Mouse (Mus musculus) neural tube, embryonic 13.5 days (tissue): ENCODE data around the gene 2010300C02Rik. TPM values are rescaled to one million over a fixed set of nuclear protein-coding genes. Genes with fewer than 3 reads are reported as not detected.

Experiments
- ATAC-seq: fragments of 200-750 bp; cut with Nextera tagmentation; 2 replicates; pipeline ENCODE4 v1.8.0; 2017; ENCODE audit warnings: low read depth, mild to moderate bottlenecking, moderate TSS enrichment, moderate library complexity
- H3K27ac ChIP-seq: fragments of 300-500 bp; sonication (generic); replicated peaks from 2 replicates; pipeline ENCODE4 v1.5.1; 2015; ENCODE audit warnings: moderate library complexity, mild to moderate bottlenecking, inconsistent platforms
- H3K27me3 ChIP-seq: fragments of 300-500 bp; sonication (generic); 2 replicates; pipeline ENCODE4 v1.6.1; 2015; ENCODE audit warnings: mild to moderate bottlenecking, inconsistent platforms
- H3K36me3 ChIP-seq: fragments of 300-500 bp; sonication (generic); 2 replicates; pipeline ENCODE4 v1.6.1; 2015; ENCODE audit warnings: mild to moderate bottlenecking, inconsistent platforms
- H3K4me1 ChIP-seq: fragments of 300-500 bp; sonication (generic); replicated peaks from 2 replicates; pipeline ENCODE4 v1.6.1; 2015; ENCODE audit warnings: inconsistent platforms
- H3K4me2 ChIP-seq: fragments of 300-500 bp; sonication (generic); 2 replicates; pipeline ENCODE4 v1.6.1; 2015; ENCODE audit warnings: inconsistent platforms, mild to moderate bottlenecking, moderate library complexity
- H3K4me3 ChIP-seq: fragments of 300-500 bp; sonication (generic); 2 replicates; pipeline ENCODE4 v1.5.1; 2015; ENCODE audit warnings: mild to moderate bottlenecking, inconsistent platforms
- H3K9ac ChIP-seq: fragments of 300-500 bp; sonication (generic); 2 replicates; pipeline ENCODE4 v1.6.1; 2015; ENCODE audit warnings: moderate library complexity, mild to moderate bottlenecking, inconsistent platforms
- H3K9me3 ChIP-seq: fragments of 300-500 bp; sonication (generic); 2 replicates; pipeline ENCODE4 v1.6.1; 2016; ENCODE audit warnings: inconsistent platforms
- WGBS: fragments of 180-500 bp; shearing (Covaris S2); methylation state at CpG from one replicate; pipeline ENCODE4 v1.1.7; 2015; 5-methylcytosine and 5-hydroxymethylcytosine counted together
- polyA plus RNA-seq: library from polyadenylated mRNA; unstranded; fragments of >200 nt; fragmentation: Nextera tagmentation; extraction: Ambion mirVana; gene quantifications from 2 replicates; pipeline ENCODE4 v1.2.1, GENCODE M21; 2015

Gene 2010300C02Rik
- polyA plus RNA-seq, 1 experiment from 2014 or later = 1.5 TPM

DNA sequence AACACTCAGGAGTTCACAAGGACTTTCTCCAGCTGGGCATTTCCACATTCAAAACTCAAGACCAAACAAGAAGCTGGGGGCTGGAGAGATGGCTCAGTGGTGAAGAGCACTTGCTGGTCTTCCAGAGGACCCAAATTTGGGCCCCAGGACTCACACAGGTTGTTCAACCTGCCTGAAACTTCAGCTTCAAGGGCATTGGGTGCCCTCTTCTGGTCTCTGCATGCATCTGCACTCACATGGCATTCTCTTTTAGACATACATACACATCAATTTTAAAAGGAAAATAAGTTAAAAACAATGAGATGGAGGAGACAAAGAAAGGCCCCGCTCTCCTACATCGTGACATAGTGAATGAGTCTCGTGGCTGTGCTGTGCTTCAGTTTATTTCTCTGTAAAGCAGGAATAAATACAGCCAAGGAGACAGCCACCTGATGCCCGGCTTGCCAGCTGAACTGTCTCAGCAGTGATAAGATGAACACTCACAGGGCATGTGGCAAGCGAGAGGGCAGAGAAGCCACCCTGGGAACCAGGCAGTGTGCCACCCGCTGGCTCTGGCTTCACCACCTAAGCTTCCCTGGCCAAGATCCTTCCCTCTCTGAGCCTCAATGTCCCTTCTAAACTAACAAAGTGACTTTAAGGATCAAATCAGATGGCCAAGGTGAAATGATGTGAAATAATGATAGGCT, 11.5 kb downstream of the 2010300C02Rik start:
- WGBS = 89% methylated on average over 6 of the region's 6 CpGs
- no peak overlapping the region for H3K4me2 ChIP-seq

DNA sequence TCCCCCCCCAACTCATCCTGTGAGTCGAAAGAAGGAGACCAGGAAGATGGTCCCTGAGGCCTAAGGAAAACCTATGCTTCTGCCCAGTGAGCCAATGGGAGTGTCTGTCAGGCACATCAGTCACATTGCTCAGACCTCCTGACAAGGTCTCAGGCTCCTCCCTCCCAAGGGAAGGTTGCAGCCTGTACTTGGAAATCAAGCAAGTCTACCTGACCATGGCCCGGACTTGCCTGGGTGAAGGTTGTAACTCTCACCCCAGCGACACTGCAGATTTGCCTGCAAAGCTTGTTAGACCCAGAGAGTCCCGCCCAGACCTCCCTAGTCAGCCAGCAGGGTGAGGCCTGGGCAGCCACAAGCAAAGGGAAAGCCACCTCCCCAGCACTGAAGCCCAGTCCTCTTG, 17.6 kb downstream of the 2010300C02Rik start:
- WGBS = 67% methylated on average over 4 of the region's 4 CpGs
- H3K4me2 ChIP-seq = no peak overlapping the region
- H3K9me3 ChIP-seq = no peaks in the 10 kb centered on the region
- no peak overlapping the region for H3K27ac ChIP-seq
- no peak overlapping the region for H3K9ac ChIP-seq
- H3K27me3 ChIP-seq = no peaks in the 10 kb centered on the region
- H3K4me1 ChIP-seq = peaks cover 4% of the 10 kb centered on the region; the same call in 1 of the 2 replicates
- no peaks in the 10 kb centered on the region for H3K36me3 ChIP-seq
- ATAC-seq = no peak
- no peak overlapping the region for H3K4me3 ChIP-seq

More for the DNA sequence above, 11.5 kb downstream of the 2010300C02Rik start:
- no peaks in the 10 kb centered on the region for H3K27me3 ChIP-seq
- H3K4me1 ChIP-seq = no peaks in the 10 kb centered on the region
- no peak overlapping the region for H3K4me3 ChIP-seq
- no peak overlapping the region for H3K9ac ChIP-seq
- no peak overlapping the region for H3K27ac ChIP-seq
- no peaks in the 10 kb centered on the region for H3K36me3 ChIP-seq
- ATAC-seq = no peak
- H3K9me3 ChIP-seq = no peaks in the 10 kb centered on the region

DNA sequence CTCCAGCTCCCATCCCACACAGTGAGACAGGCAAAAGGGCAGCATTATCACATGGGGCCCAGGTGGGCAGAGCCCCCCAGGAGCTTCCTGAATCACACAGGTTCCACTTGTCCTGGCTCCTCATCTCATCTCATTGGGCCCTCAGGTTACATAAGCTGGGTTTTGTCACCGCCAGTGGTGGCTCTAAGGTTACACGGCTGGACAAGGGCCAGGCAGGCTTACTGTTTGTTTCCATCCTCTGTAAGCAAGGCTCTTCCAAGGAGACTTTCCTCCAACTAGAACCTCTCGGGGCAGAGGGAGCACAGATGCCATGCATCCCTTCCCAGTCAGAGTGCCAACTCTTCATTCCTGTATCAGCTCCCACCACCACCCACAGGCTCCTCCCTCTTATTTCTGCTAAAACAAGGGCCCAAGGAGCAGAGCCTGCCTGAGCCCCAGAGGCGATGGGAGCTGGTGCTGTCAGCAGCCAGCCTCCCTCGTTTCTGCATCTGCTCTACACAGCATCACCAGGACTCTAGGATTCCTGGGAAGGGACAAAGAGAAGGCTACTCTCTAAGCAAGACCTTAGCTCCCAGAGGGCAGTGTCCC, 20.9 kb downstream of the 2010300C02Rik start:
- H3K4me1 ChIP-seq = peaks cover 4% of the 10 kb centered on the region; the same call in 1 of the 2 replicates
- H3K36me3 ChIP-seq = no peaks in the 10 kb centered on the region
- H3K4me2 ChIP-seq = no peak overlapping the region
- no peaks in the 10 kb centered on the region for H3K27me3 ChIP-seq
- no peaks in the 10 kb centered on the region for H3K9me3 ChIP-seq
- 80% methylated on average over 5 of the region's 5 CpGs for WGBS
- H3K27ac ChIP-seq = no peak overlapping the region
- ATAC-seq = no peak
- no peak overlapping the region for H3K9ac ChIP-seq
- no peak overlapping the region for H3K4me3 ChIP-seq

DNA sequence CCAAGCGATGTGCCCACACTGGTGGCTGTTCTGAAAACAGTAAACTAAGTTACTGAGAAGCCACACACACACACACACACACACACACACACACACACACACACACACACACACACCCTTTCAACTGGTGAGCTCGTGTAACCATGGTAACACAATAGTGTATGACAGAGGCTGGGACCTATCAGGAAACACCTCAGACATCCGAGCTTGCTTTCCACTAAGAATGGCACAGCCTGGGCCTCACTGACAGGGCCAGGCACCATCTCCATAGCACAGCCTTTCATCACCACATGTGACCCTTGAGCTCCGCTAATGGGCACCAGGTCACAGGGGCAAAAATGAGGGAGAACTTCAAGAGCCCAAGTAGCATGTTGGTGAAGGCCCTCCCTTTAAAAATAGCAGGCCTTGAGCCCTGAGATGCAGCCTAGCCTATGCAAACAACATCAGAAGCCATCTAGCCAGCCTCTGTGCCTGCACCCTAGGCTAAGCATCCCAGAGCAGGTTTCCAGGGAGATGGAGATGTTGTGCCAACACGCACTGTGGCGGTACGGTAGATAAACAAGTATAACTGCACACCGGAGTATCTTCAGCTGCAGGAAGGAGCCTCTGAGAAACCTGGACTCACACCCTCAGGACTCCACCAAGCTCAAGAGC, 21.6 kb downstream of the 2010300C02Rik start:
- H3K9ac ChIP-seq = no peak overlapping the region
- H3K4me3 ChIP-seq = no peak overlapping the region
- H3K4me2 ChIP-seq = no peak overlapping the region
- H3K4me1 ChIP-seq = peaks cover 4% of the 10 kb centered on the region; the same call in 1 of the 2 replicates
- H3K9me3 ChIP-seq = no peaks in the 10 kb centered on the region
- H3K27me3 ChIP-seq = no peaks in the 10 kb centered on the region
- H3K27ac ChIP-seq = no peak overlapping the region
- no peaks in the 10 kb centered on the region for H3K36me3 ChIP-seq
- peak; percentile 76; the same call in 1 of the 2 replicates for ATAC-seq
- WGBS = 76% methylated on average over 8 of the region's 8 CpGs

DNA sequence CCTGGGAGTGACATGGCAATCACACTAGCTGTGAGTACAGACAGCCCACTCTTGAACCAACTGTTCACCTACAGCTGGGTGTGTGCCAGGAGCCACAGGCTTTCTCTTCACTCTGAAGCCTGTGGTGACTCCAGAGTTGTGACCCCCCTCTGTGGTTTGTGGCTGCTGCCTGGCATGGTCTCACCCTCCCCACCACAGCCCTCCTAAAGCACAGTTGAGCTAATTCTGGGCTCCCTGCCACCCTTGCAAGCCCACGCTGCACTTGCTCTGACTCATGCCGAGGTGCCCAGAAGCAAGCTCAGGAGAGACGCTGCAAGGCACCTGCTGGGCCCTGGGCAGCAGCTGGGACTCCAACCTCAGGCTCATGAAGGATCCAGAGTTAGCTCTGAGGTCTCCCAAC, 23.0 kb downstream of the 2010300C02Rik start:
- Histone ChIP-seq H3K27me3 (no peaks in the 10 kb centered on the region), H3K27ac (no peak overlapping the region), H3K4me3 (no peak overlapping the region), H3K36me3 (no peaks in the 10 kb centered on the region), H3K4me1 (peaks cover 4% of the 10 kb centered on the region; the same call in 1 of the 2 replicates), H3K9ac (no peak overlapping the region), H3K4me2 (no peak overlapping the region), H3K9me3 (no peaks in the 10 kb centered on the region)
- WGBS = 86% methylated on average over 3 of the region's 3 CpGs
- no peak for ATAC-seq

DNA sequence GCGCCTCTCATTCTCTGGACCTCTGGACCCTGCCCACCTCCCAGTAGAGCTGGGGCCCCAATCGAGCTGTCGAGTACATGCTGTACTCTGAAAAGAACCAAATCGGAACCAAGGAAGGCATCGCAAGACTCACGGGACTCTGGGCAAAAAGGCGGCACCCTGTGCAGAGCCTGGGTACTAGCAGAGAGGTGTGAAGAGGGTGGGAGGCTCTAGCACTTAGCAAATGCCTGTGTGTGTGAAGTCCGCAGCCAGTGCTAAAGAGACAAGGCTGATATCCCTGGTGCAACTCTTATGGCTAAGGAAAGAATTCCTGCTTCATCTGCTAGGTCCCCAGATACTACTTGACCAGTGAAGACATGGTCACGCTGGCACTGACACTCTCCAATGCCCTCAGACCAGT, 24.2 kb downstream of the 2010300C02Rik start:
- WGBS = 86% methylated on average over 9 of the region's 9 CpGs
- H3K9ac ChIP-seq = no peak overlapping the region
- H3K4me2 ChIP-seq = no peak overlapping the region
- H3K36me3 ChIP-seq = no peaks in the 10 kb centered on the region
- H3K27me3 ChIP-seq = no peaks in the 10 kb centered on the region
- peaks cover 4% of the 10 kb centered on the region; the same call in 1 of the 2 replicates for H3K4me1 ChIP-seq
- no peak for ATAC-seq
- no peak overlapping the region for H3K27ac ChIP-seq
- H3K4me3 ChIP-seq = no peak overlapping the region
- H3K9me3 ChIP-seq = no peaks in the 10 kb centered on the region

DNA sequence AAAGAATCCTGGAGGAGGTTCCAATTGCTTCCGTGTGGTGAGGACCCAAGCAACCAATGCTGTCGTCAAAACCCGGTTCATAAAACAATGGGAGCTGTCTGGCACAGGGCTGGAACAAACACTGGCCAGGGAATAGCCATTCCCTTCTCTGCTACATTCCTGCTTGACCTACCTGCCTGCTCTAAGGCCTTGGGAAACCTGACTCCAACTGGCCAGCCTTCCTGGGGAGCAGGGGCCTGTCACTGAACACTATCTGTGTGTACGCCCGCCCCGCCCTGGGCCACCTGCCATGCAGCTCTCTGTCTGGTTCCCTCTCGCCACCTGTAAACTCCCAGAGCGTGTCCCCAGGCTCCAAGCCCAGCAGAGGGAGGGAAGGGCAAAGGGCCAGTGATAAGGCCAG, 25.5 kb downstream of the 2010300C02Rik start:
- Histone ChIP-seq H3K36me3 (no peaks in the 10 kb centered on the region), H3K4me3 (no peak overlapping the region), H3K9ac (no peak overlapping the region), H3K4me1 (peaks cover 4% of the 10 kb centered on the region; the same call in 1 of the 2 replicates), H3K4me2 (no peak overlapping the region), H3K27me3 (no peaks in the 10 kb centered on the region), H3K9me3 (no peaks in the 10 kb centered on the region), H3K27ac (no peak overlapping the region)
- no peak for ATAC-seq
- WGBS = 28% methylated on average over 8 of the region's 8 CpGs

DNA sequence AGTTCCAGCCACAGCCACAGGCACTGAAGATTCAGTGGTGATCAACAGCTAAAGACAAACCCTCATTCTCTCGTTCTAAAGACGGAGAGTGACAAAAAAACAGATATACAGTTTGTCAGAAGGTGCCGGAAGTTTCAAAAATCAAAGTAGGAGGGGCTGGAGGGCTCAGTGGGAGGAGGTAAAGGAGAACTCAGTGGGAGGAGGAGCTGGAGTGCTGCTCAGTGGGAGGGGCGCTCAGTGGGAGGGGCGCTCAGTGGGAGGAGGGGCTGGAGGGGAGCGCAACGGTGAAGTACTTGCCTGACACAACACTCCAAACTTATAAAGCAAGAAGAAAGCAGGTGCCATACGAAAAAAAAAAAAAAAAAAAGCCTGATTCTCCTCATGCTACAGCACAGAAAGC, 28.7 kb downstream of the 2010300C02Rik start:
- Histone ChIP-seq H3K9ac (no peak overlapping the region), H3K4me3 (no peak overlapping the region), H3K27me3 (no peaks in the 10 kb centered on the region), H3K27ac (no peak overlapping the region), H3K36me3 (no peaks in the 10 kb centered on the region), H3K9me3 (no peaks in the 10 kb centered on the region), H3K4me2 (no peak overlapping the region), H3K4me1 (peaks cover 5% of the 10 kb centered on the region; the same call in 1 of the 2 replicates)
- no peak for ATAC-seq
- 32% methylated on average over 8 of the region's 8 CpGs for WGBS

DNA sequence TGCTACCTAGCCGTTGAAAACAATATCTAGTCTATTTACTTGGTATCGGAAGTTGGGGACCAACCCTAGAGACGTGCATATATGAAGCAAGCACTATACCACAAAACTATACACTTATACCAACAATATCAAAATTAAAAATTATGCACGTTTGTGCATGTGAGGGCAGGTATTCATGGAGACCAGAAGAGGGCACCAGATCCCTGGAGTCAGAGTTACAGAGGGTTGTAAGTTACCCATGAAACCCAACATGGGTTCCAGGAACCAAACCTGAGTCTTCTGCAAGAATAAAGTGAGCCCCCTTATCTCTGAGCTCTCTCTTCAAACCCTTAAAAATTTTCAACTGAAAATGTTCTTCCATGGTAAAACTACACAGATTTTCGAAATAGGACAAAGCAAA, 29.2 kb downstream of the 2010300C02Rik start:
- Histone ChIP-seq H3K9me3 (no peaks in the 10 kb centered on the region), H3K27ac (no peak overlapping the region), H3K9ac (no peak overlapping the region), H3K36me3 (no peaks in the 10 kb centered on the region), H3K27me3 (no peaks in the 10 kb centered on the region), H3K4me1 (peaks cover 5% of the 10 kb centered on the region; the same call in 1 of the 2 replicates), H3K4me2 (no peak overlapping the region), H3K4me3 (no peak overlapping the region)
- no peak for ATAC-seq
- WGBS = 82% methylated on average over 5 of the region's 5 CpGs

DNA sequence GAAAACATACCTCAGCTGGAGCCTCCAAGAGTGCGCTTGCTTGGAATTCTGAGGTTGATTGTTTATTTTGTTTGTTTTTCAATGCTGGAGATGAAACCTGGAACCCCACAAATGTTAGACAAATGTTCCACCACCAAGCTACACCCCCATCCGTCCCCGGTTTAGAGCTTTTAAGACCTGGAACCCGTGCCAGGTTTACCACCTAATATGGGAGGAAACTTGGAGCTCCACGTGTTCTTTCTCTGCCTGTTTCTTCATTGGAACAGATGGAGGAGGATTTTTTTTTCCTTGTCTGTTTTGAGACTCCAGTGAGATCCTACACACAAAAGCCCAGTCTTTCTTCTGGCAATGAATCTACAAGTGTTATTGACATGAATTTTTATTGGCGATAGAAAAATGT, 30.2 kb downstream of the 2010300C02Rik start:
- no peaks in the 10 kb centered on the region for H3K27me3 ChIP-seq
- no peak overlapping the region for H3K27ac ChIP-seq
- no peak overlapping the region for H3K4me3 ChIP-seq
- H3K9ac ChIP-seq = no peak overlapping the region
- WGBS = 88% methylated on average over 6 of the region's 6 CpGs
- H3K36me3 ChIP-seq = no peaks in the 10 kb centered on the region
- H3K4me1 ChIP-seq = peaks cover 5% of the 10 kb centered on the region; the same call in 1 of the 2 replicates
- no peak overlapping the region for H3K4me2 ChIP-seq
- ATAC-seq = no peak
- no peaks in the 10 kb centered on the region for H3K9me3 ChIP-seq

DNA sequence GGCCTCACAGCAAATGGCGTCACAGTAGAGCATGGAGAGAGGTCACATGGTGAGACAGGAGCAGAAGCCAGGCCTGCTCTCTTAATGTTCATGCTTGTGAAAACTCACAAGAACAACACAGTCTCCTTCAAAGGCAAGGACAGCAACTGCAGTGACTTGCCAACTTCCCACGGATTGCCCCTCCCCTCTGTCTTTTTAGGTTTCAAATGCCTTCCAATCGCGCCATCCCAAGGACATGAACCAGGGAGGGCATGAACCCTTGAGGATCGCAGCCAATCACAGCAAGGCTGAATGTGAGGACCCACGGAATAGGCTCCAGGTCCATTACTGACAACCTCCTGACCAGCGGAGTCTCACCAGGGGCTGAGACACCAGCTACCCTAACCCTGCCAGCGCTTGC, 31.5 kb downstream of the 2010300C02Rik start:
- H3K9me3 ChIP-seq = no peaks in the 10 kb centered on the region
- no peaks in the 10 kb centered on the region for H3K36me3 ChIP-seq
- H3K27me3 ChIP-seq = no peaks in the 10 kb centered on the region
- WGBS = 48% methylated on average over 8 of the region's 8 CpGs
- H3K9ac ChIP-seq = no peak overlapping the region
- H3K4me3 ChIP-seq = no peak overlapping the region
- no peak for ATAC-seq
- H3K27ac ChIP-seq = no peak overlapping the region
- H3K4me2 ChIP-seq = no peak overlapping the region
- peaks cover 5% of the 10 kb centered on the region; the same call in 1 of the 2 replicates for H3K4me1 ChIP-seq

DNA sequence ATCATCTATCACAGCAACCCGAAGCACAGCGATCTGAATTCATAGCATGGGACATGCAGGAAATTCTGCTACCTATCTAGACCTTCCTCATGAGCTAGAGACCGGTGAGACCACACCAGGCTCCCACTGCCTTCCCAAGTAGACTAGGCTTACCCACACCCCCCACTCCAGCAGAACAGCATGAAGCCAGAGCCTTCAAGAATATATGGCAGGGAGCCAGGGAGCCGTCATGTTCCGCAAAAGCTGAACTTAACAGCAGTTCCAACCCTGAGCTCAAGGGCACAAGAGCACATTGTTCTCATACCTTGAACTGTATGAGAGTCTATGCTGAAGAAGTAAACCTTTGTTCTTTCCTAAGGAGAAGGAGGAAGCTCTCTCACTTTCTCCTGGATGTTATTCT, 32.4 kb downstream of the 2010300C02Rik start:
- Histone ChIP-seq H3K36me3 (no peaks in the 10 kb centered on the region), H3K27ac (no peak overlapping the region), H3K9ac (no peak overlapping the region), H3K27me3 (no peaks in the 10 kb centered on the region), H3K9me3 (no peaks in the 10 kb centered on the region), H3K4me1 (peaks cover 5% of the 10 kb centered on the region; the same call in 1 of the 2 replicates), H3K4me2 (no peak overlapping the region), H3K4me3 (no peak overlapping the region)
- 63% methylated on average over 5 of the region's 5 CpGs for WGBS
- no peak for ATAC-seq
